Mouse (Mus musculus) olfactory bulb, adult 2 months (tissue): ENCODE data around the gene Mdh2.
A peak's percentile ranks its signal among the peaks of the same experiment; 100 is the strongest.

Source experiments
- CTCF ChIP-seq: fragments of 200-500 bp; IDR thresholded peaks from 2 replicates; pipeline ENCODE4 v1.5.1; 2012; ENCODE audit warnings: low read depth, mild to moderate bottlenecking, low read length, moderate library complexity; ENCODE audit not compliant: insufficient read depth
- POLR2A ChIP-seq: fragments of 200-500 bp; IDR thresholded peaks from 2 replicates; pipeline ENCODE4 v1.6.1; 2012; ENCODE audit warnings: mild to moderate bottlenecking, low read depth, low read length, moderate library complexity; ENCODE audit not compliant: insufficient read depth

DNA sequence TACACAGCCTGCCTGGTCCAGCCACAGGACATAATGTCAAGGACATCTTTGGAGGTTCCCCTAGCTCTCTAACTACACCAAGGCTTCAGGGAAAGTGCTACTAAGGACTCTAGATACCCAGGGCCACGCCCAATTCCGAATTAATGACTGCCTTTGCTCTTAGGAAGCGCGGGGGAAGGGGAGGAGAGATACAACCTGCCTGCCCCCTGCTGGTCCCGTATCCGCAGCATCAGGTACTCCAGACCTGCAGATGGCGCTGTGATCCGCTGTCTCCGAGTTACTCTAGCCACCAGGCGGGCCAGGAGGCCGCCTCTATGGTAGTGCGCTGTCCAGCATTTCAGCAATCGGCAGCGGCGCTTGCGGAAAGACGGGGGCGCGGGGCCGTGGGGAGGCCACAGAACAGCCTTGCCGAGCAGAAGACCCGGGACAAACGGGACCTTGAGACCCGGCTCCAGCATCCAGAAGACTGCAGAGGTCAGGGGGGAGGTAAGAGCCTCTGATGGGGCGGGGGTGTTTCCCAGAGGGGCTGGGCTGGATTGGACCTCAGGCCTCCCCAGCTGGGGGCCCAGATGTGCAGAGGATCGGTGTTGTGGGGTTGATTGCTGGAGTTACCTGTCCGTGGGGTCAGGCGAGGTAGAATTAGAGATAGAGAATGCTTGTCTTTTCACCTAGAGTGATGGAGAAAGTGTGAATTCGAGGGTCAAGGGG is 28.4 kb downstream of the Mdh2 start, which contains the start of gene Srrm3:
- TF ChIP-seq POLR2A (peak; percentile 64), CTCF (peak; percentile 99)
